Mouse (Mus musculus): ENCODE measurements around the gene Cog3. TPM values are rescaled to one million over a fixed set of nuclear protein-coding genes. Genes with fewer than 3 reads are reported as not detected.

Cog3 gene
- polyA plus RNA-seq, 1 experiment from 2014 or later = 6.9 TPM

- Histone ChIP-seq H3K36me3 (peaks cover 85% of the 10 kb centered on the region), H3K4me1 (replicated peaks) (0 out of 2 replicates have a peak, but pooled peaks cover 3% of the 10 kb centered on the region)
- DNase-seq = no peak
Observed at GRCm38 (mm10) chr14:75731361-75731760, 23.0 kb downstream of the Cog3 start.

DNA sequence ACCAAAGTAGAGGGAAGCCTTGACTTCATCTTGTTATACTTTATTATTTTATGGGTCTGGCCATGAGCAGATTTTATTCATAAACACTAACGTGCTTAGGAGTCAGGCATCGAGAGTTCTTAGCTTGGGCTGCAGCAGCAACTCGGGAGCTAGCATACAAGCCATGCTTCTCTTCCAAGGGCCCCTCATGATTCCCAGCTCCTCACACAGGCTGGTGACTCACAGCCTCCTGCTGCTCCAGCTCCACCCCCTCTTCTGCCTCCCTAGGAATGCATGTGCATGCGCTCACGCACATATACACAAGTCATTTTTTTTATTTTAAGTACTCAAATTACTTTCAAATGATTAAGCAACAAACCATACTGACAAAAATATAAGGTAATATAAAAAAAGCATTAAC is 26.2 kb downstream of the Cog3 start:
- ATAC-seq (ENCODE audit: low read depth) (no peak), DNase-seq (no peak)
- Histone ChIP-seq H3K4me3 (replicated peaks) (no peak overlapping the region), H3K9ac (no peak overlapping the region), H3K4me2 (no peak overlapping the region), H3K4me1 (replicated peaks) (0 out of 2 replicates have a peak, but pooled peaks cover 3% of the 10 kb centered on the region), H3K27ac (no peak overlapping the region), H3K36me3 (peaks cover 79% of the 10 kb centered on the region), H3K27me3 (no peaks in the 10 kb centered on the region), H3K9me3 (replicated peaks) (no peaks in the 10 kb centered on the region)
- WGBS (ENCODE audit: insufficient replicate concordance) = 93% methylated on average over 5 of the region's 5 CpGs

More at GRCm38 (mm10) chr14:75731361-75731760, 23.0 kb downstream of the Cog3 start:
- no peaks in the 10 kb centered on the region for H3K27me3 ChIP-seq
- H3K27ac ChIP-seq = no peak overlapping the region
- no peaks in the 10 kb centered on the region for H3K9me3 ChIP-seq (replicated peaks)
- no peak overlapping the region for H3K4me2 ChIP-seq
- no peak overlapping the region for H3K9ac ChIP-seq
- no peak for ATAC-seq (ENCODE audit: low read depth)
- 77% methylated on average over 2 of the region's 2 CpGs for WGBS (ENCODE audit: insufficient replicate concordance)
- no peak overlapping the region for H3K4me3 ChIP-seq (replicated peaks)

DNA sequence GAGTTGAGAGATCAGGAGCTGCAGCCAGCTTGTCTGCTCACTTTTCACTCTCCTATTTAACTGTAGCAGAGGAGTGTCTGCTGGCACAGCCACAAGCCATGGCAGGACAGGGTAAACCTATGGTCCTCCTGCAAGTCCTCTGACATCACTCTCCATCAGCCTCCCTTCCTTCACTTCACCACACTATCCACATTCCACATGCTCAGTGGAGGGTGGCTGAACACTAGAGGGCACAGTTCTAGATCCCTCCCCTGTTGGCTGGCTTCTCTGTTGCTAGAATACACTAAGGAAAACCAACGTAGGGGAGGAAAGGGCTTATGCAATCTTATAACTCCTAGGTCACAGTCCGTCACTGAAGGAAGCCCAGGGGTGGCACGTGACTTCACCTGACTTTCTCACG is 27.3 kb downstream of the Cog3 start:
- Histone ChIP-seq H3K4me3 (replicated peaks) (no peak overlapping the region), H3K4me1 (replicated peaks) (0 out of 2 replicates have a peak, but pooled peaks cover 3% of the 10 kb centered on the region), H3K4me2 (no peak overlapping the region), H3K27me3 (no peaks in the 10 kb centered on the region), H3K36me3 (peaks cover 75% of the 10 kb centered on the region), H3K27ac (no peak overlapping the region), H3K9me3 (replicated peaks) (no peaks in the 10 kb centered on the region), H3K9ac (no peak overlapping the region)
- DNase-seq = no peak
- 65% methylated on average over 4 of the region's 4 CpGs for WGBS (ENCODE audit: insufficient replicate concordance)
- ATAC-seq (ENCODE audit: low read depth) = 0 out of 2 replicates have a peak, but pooled peaks have one; percentile 12

GRCm38 (mm10) chr14:75722816-75723215 is 31.5 kb downstream of the Cog3 start:
- H3K9ac ChIP-seq = no peak overlapping the region
- no peak overlapping the region for H3K4me2 ChIP-seq
- WGBS (ENCODE audit: insufficient replicate concordance) = 87% methylated on average over 2 of the region's 2 CpGs
- H3K4me1 ChIP-seq (replicated peaks) = no peaks in the 10 kb centered on the region
- DNase-seq (no peak), ATAC-seq (ENCODE audit: low read depth) (no peak)
- no peak overlapping the region for H3K27ac ChIP-seq
- H3K9me3 ChIP-seq (replicated peaks) = no peaks in the 10 kb centered on the region
- H3K27me3 ChIP-seq = no peaks in the 10 kb centered on the region
- peaks cover 80% of the 10 kb centered on the region for H3K36me3 ChIP-seq
- H3K4me3 ChIP-seq (replicated peaks) = no peak overlapping the region

DNA sequence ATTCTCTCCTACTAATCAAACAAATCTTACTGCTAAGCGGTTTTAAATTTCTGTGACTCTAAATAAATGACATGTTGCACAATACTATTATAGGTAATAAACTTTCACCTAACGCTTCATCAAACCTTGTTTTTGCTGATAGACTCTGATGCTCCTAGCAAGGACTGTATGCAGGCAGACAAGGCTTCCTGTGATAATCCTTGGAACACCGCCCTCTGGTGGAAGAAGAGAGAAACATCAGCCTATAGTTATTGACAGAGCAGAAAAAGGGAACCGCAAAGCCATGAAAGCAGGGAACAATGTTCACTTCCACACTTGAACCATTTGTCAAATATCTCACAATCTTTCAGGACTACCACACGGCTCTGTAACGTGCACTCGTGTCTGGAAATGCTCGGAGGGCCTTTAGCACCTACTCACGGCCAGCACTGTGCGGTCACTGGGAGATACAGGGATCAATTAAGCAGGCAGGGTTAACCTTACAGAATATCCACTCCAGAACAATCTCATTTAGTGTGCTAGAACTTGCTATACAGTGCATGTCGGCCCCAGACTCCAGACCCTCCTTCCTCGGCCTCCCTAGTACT is 32.2 kb downstream of the Cog3 start:
- 49% methylated on average over 12 of the region's 12 CpGs for WGBS (ENCODE audit: insufficient replicate concordance)
- H3K27me3 ChIP-seq = no peaks in the 10 kb centered on the region
- no peaks in the 10 kb centered on the region for H3K4me1 ChIP-seq (replicated peaks)
- DNase-seq (peak; percentile 33), ATAC-seq (ENCODE audit: low read depth) (peak; percentile 41; the same call in 1 of the 2 replicates)
- H3K36me3 ChIP-seq = peaks cover 77% of the 10 kb centered on the region
- H3K4me2 ChIP-seq = no peak overlapping the region
- no peak overlapping the region for H3K27ac ChIP-seq
- H3K4me3 ChIP-seq (replicated peaks) = no peak overlapping the region
- no peak overlapping the region for H3K9ac ChIP-seq
- H3K9me3 ChIP-seq (replicated peaks) = no peaks in the 10 kb centered on the region

DNA sequence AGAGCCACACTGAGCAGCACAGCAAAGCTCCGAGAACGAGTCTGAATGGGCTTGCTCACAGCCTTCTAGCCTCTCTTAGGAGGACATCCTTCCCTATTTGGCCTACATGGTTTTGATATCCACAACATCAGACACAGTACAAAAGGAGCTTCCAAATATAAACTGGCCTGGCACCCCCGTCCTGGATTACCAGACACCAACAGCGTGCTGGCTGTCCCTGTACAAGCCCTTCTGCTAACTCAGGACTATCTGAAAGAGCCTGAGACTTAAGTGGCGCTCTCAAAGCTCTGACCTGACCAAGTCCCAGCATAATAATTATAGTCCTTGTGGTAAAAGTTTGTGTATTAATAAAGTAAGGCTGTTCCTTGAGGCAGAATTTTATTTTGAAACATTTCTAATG is 34.2 kb downstream of the Cog3 start:
- DNase-seq (no peak), ATAC-seq (ENCODE audit: low read depth) (no peak)
- WGBS (ENCODE audit: insufficient replicate concordance) = 87% methylated on average over 5 of the region's 5 CpGs

GRCm38 (mm10) chr14:75716410-75716809 is 37.9 kb downstream of the Cog3 start:
- Histone ChIP-seq H3K4me2 (no peak overlapping the region), H3K36me3 (peaks cover 89% of the 10 kb centered on the region), H3K4me3 (replicated peaks) (no peak overlapping the region), H3K27me3 (no peaks in the 10 kb centered on the region), H3K9me3 (replicated peaks) (no peaks in the 10 kb centered on the region), H3K27ac (no peak overlapping the region), H3K9ac (no peak overlapping the region), H3K4me1 (replicated peaks) (no peaks in the 10 kb centered on the region)
- DNase-seq = no peak
- ATAC-seq (ENCODE audit: low read depth) = no peak
- 77% methylated on average over 4 of the region's 4 CpGs for WGBS (ENCODE audit: insufficient replicate concordance)

More for the DNA sequence above, 34.2 kb downstream of the Cog3 start:
- Histone ChIP-seq H3K4me1 (replicated peaks) (no peaks in the 10 kb centered on the region), H3K9me3 (replicated peaks) (no peaks in the 10 kb centered on the region), H3K27me3 (no peaks in the 10 kb centered on the region), H3K4me2 (no peak overlapping the region), H3K4me3 (replicated peaks) (no peak overlapping the region), H3K9ac (no peak overlapping the region), H3K36me3 (peaks cover 80% of the 10 kb centered on the region), H3K27ac (no peak overlapping the region)

DNA sequence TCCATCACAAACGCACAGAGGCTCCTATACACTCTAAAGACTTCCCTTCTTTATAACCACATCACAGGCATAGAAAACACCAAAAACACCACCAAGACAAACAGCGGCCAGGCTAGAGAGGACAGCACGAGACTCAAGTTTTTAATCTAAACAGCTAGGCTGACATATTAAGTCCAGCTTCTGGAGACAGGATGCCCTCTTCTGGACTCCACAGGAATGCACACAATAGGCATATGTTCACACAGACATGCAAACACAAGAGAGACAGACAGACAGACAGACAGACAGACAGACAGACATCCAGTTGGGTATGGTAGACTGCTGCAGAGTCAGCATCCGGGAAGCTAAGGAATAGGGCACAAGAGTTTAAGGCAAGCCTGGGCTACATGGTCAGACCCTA is 40.7 kb downstream of the Cog3 start:
- Histone ChIP-seq H3K4me2 (no peak overlapping the region), H3K4me1 (replicated peaks) (no peaks in the 10 kb centered on the region), H3K9me3 (replicated peaks) (no peaks in the 10 kb centered on the region), H3K36me3 (peaks cover 88% of the 10 kb centered on the region), H3K4me3 (replicated peaks) (no peak overlapping the region), H3K27me3 (no peaks in the 10 kb centered on the region), H3K9ac (no peak overlapping the region), H3K27ac (no peak overlapping the region)
- 79% methylated on average over 4 of the region's 4 CpGs for WGBS (ENCODE audit: insufficient replicate concordance)
- ATAC-seq (ENCODE audit: low read depth) = no peak
- DNase-seq = no peak

DNA sequence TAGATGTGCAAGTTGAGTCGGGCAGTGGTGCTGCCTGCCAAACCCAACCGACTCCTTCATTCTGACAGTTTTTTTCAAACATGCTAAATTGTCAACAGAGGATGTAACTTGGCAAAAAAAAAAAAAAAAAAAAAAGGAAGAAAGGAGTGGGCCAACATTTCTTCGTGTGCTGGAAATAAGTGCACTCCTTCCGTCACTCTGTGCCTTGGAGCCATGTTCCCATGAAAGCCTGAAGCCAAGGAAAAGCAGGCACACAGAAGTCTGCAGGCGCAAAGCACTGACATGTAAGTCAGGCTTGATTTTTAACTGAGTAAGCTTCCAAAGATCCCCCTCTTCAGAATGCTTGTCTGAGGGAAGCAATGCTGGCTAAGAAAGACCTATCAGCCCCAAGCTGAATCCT is 41.6 kb downstream of the Cog3 start:
- Histone ChIP-seq H3K4me3 (replicated peaks) (no peak overlapping the region), H3K36me3 (peaks cover 87% of the 10 kb centered on the region)

GRCm38 (mm10) chr14:75711731-75712130 is 42.6 kb downstream of the Cog3 start:
- H3K4me1 ChIP-seq (replicated peaks) = no peaks in the 10 kb centered on the region
- WGBS (ENCODE audit: insufficient replicate concordance) = 91% methylated on average over 3 of the region's 3 CpGs
- H3K27ac ChIP-seq = no peak overlapping the region
- H3K9me3 ChIP-seq (replicated peaks) = no peaks in the 10 kb centered on the region
- no peak overlapping the region for H3K4me2 ChIP-seq
- H3K27me3 ChIP-seq = no peaks in the 10 kb centered on the region
- no peak overlapping the region for H3K4me3 ChIP-seq (replicated peaks)
- ATAC-seq (ENCODE audit: low read depth) (no peak), DNase-seq (no peak)
- H3K9ac ChIP-seq = no peak overlapping the region
- peaks cover 87% of the 10 kb centered on the region for H3K36me3 ChIP-seq

More for the DNA sequence above, 41.6 kb downstream of the Cog3 start:
- ATAC-seq (ENCODE audit: low read depth) (no peak), DNase-seq (no peak)
- no peaks in the 10 kb centered on the region for H3K4me1 ChIP-seq (replicated peaks)
- 82% methylated on average over 5 of the region's 5 CpGs for WGBS (ENCODE audit: insufficient replicate concordance)
- no peak overlapping the region for H3K9ac ChIP-seq
- no peaks in the 10 kb centered on the region for H3K9me3 ChIP-seq (replicated peaks)
- H3K27ac ChIP-seq = no peak overlapping the region
- no peaks in the 10 kb centered on the region for H3K27me3 ChIP-seq
- no peak overlapping the region for H3K4me2 ChIP-seq

- no peaks in the 10 kb centered on the region for H3K27me3 ChIP-seq
- no peaks in the 10 kb centered on the region for H3K9me3 ChIP-seq (replicated peaks)
- H3K4me3 ChIP-seq (replicated peaks) = no peak overlapping the region
- DNase-seq (no peak), ATAC-seq (ENCODE audit: low read depth) (no peak)
- H3K4me1 ChIP-seq (replicated peaks) = no peaks in the 10 kb centered on the region
- 88% methylated on average over 1 of the region's 1 CpGs for WGBS (ENCODE audit: insufficient replicate concordance)
- H3K9ac ChIP-seq = no peak overlapping the region
- no peak overlapping the region for H3K4me2 ChIP-seq
- no peak overlapping the region for H3K27ac ChIP-seq
- H3K36me3 ChIP-seq = peaks cover 85% of the 10 kb centered on the region
Observed at GRCm38 (mm10) chr14:75708986-75709385, 45.3 kb downstream of the Cog3 start.

DNA sequence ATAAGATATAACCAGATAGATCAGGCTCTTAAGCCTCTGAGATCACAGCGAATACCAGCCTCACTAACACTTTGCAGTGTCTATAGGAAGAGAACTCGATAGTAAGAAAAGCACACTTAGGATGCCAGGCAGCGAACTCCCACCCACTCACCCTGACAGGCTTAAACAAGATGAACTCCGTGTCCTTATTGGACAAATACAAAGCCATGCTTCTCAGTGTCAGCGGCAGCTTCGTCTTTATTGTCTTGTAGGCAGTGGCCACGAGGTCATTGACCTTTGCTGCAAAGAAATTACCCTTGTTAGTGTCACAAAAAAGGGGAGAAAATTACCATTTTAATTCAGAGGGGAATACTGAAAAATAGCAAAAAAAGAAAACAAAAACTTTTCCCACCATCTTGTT is 46.5 kb downstream of the Cog3 start:
- H3K4me1 ChIP-seq (replicated peaks) = no peaks in the 10 kb centered on the region
- H3K27me3 ChIP-seq = no peaks in the 10 kb centered on the region
- no peak for DNase-seq
- H3K4me3 ChIP-seq (replicated peaks) = no peak overlapping the region
- no peak overlapping the region for H3K27ac ChIP-seq
- H3K9me3 ChIP-seq (replicated peaks) = no peaks in the 10 kb centered on the region
- no peak overlapping the region for H3K4me2 ChIP-seq
- ATAC-seq (ENCODE audit: low read depth) = no peak
- H3K9ac ChIP-seq = no peak overlapping the region
- 80% methylated on average over 7 of the region's 7 CpGs for WGBS (ENCODE audit: insufficient replicate concordance)
- H3K36me3 ChIP-seq = peaks cover 87% of the 10 kb centered on the region

Measured in liver, embryonic 13.5 days (tissue).